Mouse (Mus musculus) testis, adult 2 months (tissue): ENCODE data around the gene Flywch2.

Experiments
- CTCF ChIP-seq: fragments of 200-500 bp; IDR thresholded peaks from 2 replicates; pipeline ENCODE4 v1.5.1; 2012; ENCODE audit warnings: low read depth, mild to moderate bottlenecking, inconsistent platforms, low read length, moderate library complexity; ENCODE audit not compliant: control insufficient read depth, insufficient read depth, insufficient replicate concordance
- POLR2A ChIP-seq: fragments of 200-500 bp; IDR thresholded peaks from 2 replicates; pipeline ENCODE4 v1.6.1; 2012; ENCODE audit warnings: low read depth, mild to moderate bottlenecking, inconsistent platforms, low read length, moderate library complexity; ENCODE audit not compliant: control insufficient read depth

- TF ChIP-seq CTCF (no peak), POLR2A (no peak)
Measured at GRCm38 (mm10) chr17:23804426-23805085, 18.7 kb upstream of the Flywch2 start.
